Mouse (Mus musculus): ENCODE measurements at regions not wholly inside any gene's neighbourhood (a gene's known extent, or its start where the extent isn't known, plus 50 kb on each side); places are given as distances from the start of the nearest gene placed in this dataset.
A peak's percentile ranks its signal among the peaks of the same experiment; 100 is the strongest.
"Not testable (repeated sequence)": the region's sequence is repeated elsewhere in the genome, so short reads cannot be mapped to it uniquely, and the experiment has no call there.

- Histone ChIP-seq H3K36me3 (ENCODE audit: control insufficient read depth, insufficient read depth, low read length, poor library complexity, severe bottlenecking) (no peaks in the 10 kb centered on the region), H3K9me3 (ENCODE audit: control insufficient read depth, insufficient read depth, low read depth, low read length) (no peaks in the 10 kb centered on the region), H3K4me1 (ENCODE audit: control insufficient read depth in 2 of 2, insufficient read depth in 2 of 2, low read length in 2 of 2, poor library complexity in 1 of 2) (no peaks in the 10 kb centered on the region), H3K4me3 (ENCODE audit: insufficient read depth in 1 of 2, low read depth in 1 of 2, low read length in 2 of 2, poor library complexity in 1 of 2, severe bottlenecking in 1 of 2) (no peak overlapping the region), H3K9ac (ENCODE audit: insufficient read depth, low read depth, low read length, poor library complexity, severe bottlenecking) (no peak overlapping the region), H3K27ac (ENCODE audit: insufficient read depth, low read depth, low read length, poor library complexity, severe bottlenecking) (no peak overlapping the region)
- in situ Hi-C loops (cut with MboI; ENCODE audit: low sequenced_read_pairs in 2 of 2, unreplicated experiment in 2 of 2) = no loop called here
- DNase-seq (ENCODE audit: low read depth, low spot score) = peak; percentile 16
- TF ChIP-seq CHD2 (IDR thresholded peaks at IDR 0.05; ENCODE audit: low read depth, low read length) (no peak), ZC3H11A (IDR thresholded peaks at IDR 0.05; ENCODE audit: borderline replicate concordance, low read depth, low read length) (no peak), ZNF384 (IDR thresholded peaks at IDR 0.05; ENCODE audit: low read depth, low read length) (no peak), MAFK (IDR thresholded peaks at IDR 0.05; ENCODE audit: insufficient read depth, low read depth, low read length) (no peak), HCFC1 (IDR thresholded peaks at IDR 0.05; ENCODE audit: borderline replicate concordance, insufficient read depth, low read length) (no peak)
These were observed 112.7 kb upstream of the Grin3a start for GRCm38 (mm10) chr4:49958275-49958674.

- no peak for DNase-seq (ENCODE audit: low read depth, low spot score)
- no peaks in the 10 kb centered on the region for H3K36me3 ChIP-seq (ENCODE audit: control insufficient read depth, insufficient read depth, low read length, poor library complexity, severe bottlenecking)
- TF ChIP-seq MAFK (IDR thresholded peaks at IDR 0.05; ENCODE audit: insufficient read depth, low read depth, low read length) = no peak
- no peak for TF ChIP-seq ZNF384 (IDR thresholded peaks at IDR 0.05; ENCODE audit: low read depth, low read length)
- no peak for TF ChIP-seq ZC3H11A (IDR thresholded peaks at IDR 0.05; ENCODE audit: borderline replicate concordance, low read depth, low read length)
- no peak for TF ChIP-seq HCFC1 (IDR thresholded peaks at IDR 0.05; ENCODE audit: borderline replicate concordance, insufficient read depth, low read length)
- no peak for TF ChIP-seq CHD2 (IDR thresholded peaks at IDR 0.05; ENCODE audit: low read depth, low read length)
- H3K4me3 ChIP-seq (ENCODE audit: insufficient read depth in 1 of 2, low read depth in 1 of 2, low read length in 2 of 2, poor library complexity in 1 of 2, severe bottlenecking in 1 of 2) = no peak overlapping the region
- H3K4me1 ChIP-seq (ENCODE audit: control insufficient read depth in 2 of 2, insufficient read depth in 2 of 2, low read length in 2 of 2, poor library complexity in 1 of 2) = no peaks in the 10 kb centered on the region
- H3K9ac ChIP-seq (ENCODE audit: insufficient read depth, low read depth, low read length, poor library complexity, severe bottlenecking) = no peak overlapping the region
- in situ Hi-C loops (cut with MboI; ENCODE audit: low sequenced_read_pairs in 2 of 2, unreplicated experiment in 2 of 2) = no loop called here
- no peaks in the 10 kb centered on the region for H3K9me3 ChIP-seq (ENCODE audit: control insufficient read depth, insufficient read depth, low read depth, low read length)
- H3K27ac ChIP-seq (ENCODE audit: insufficient read depth, low read depth, low read length, poor library complexity, severe bottlenecking) = no peak overlapping the region
These were observed 111.3 kb upstream of the Grin3a start for GRCm38 (mm10) chr4:49956855-49957254.

GRCm38 (mm10) chr4:49946306-49946705, 100.8 kb upstream of the Grin3a start:
- DNase-seq (ENCODE audit: low read depth, low spot score) = no peak
- TF ChIP-seq ZC3H11A (IDR thresholded peaks at IDR 0.05; ENCODE audit: borderline replicate concordance, low read depth, low read length) = no peak
- TF ChIP-seq CHD2 (IDR thresholded peaks at IDR 0.05; ENCODE audit: low read depth, low read length) = no peak
- TF ChIP-seq ZNF384 (IDR thresholded peaks at IDR 0.05; ENCODE audit: low read depth, low read length) = no peak
- no peak for TF ChIP-seq HCFC1 (IDR thresholded peaks at IDR 0.05; ENCODE audit: borderline replicate concordance, insufficient read depth, low read length)
- TF ChIP-seq MAFK (IDR thresholded peaks at IDR 0.05; ENCODE audit: insufficient read depth, low read depth, low read length) = no peak

GRCm38 (mm10) chr4:49937471-49937870, 91.9 kb upstream of the Grin3a start:
- H3K36me3 ChIP-seq (ENCODE audit: control insufficient read depth, insufficient read depth, low read length, poor library complexity, severe bottlenecking) = no peaks in the 10 kb centered on the region
- H3K9ac ChIP-seq (ENCODE audit: insufficient read depth, low read depth, low read length, poor library complexity, severe bottlenecking) = no peak overlapping the region
- no peak for DNase-seq (ENCODE audit: low read depth, low spot score)
- H3K4me1 ChIP-seq (ENCODE audit: control insufficient read depth in 2 of 2, insufficient read depth in 2 of 2, low read length in 2 of 2, poor library complexity in 1 of 2) = no peaks in the 10 kb centered on the region
- H3K4me3 ChIP-seq (ENCODE audit: insufficient read depth in 1 of 2, low read depth in 1 of 2, low read length in 2 of 2, poor library complexity in 1 of 2, severe bottlenecking in 1 of 2) = no peak overlapping the region
- H3K9me3 ChIP-seq (ENCODE audit: control insufficient read depth, insufficient read depth, low read depth, low read length) = no peaks in the 10 kb centered on the region
- H3K27ac ChIP-seq (ENCODE audit: insufficient read depth, low read depth, low read length, poor library complexity, severe bottlenecking) = no peak overlapping the region
- in situ Hi-C loops (cut with MboI; ENCODE audit: low sequenced_read_pairs in 2 of 2, unreplicated experiment in 2 of 2) = no loop called here
- no peak for TF ChIP-seq MAFK (IDR thresholded peaks at IDR 0.05; ENCODE audit: insufficient read depth, low read depth, low read length)
- no peak for TF ChIP-seq ZNF384 (IDR thresholded peaks at IDR 0.05; ENCODE audit: low read depth, low read length)
- TF ChIP-seq CHD2 (IDR thresholded peaks at IDR 0.05; ENCODE audit: low read depth, low read length) = no peak
- TF ChIP-seq HCFC1 (IDR thresholded peaks at IDR 0.05; ENCODE audit: borderline replicate concordance, insufficient read depth, low read length) = no peak
- TF ChIP-seq ZC3H11A (IDR thresholded peaks at IDR 0.05; ENCODE audit: borderline replicate concordance, low read depth, low read length) = no peak

More at GRCm38 (mm10) chr4:49946306-49946705, 100.8 kb upstream of the Grin3a start:
- H3K4me3 ChIP-seq (ENCODE audit: insufficient read depth in 1 of 2, low read depth in 1 of 2, low read length in 2 of 2, poor library complexity in 1 of 2, severe bottlenecking in 1 of 2) = no peak overlapping the region
- in situ Hi-C loops (cut with MboI; ENCODE audit: low sequenced_read_pairs in 2 of 2, unreplicated experiment in 2 of 2) = no loop called here
- no peaks in the 10 kb centered on the region for H3K9me3 ChIP-seq (ENCODE audit: control insufficient read depth, insufficient read depth, low read depth, low read length)
- no peak overlapping the region for H3K9ac ChIP-seq (ENCODE audit: insufficient read depth, low read depth, low read length, poor library complexity, severe bottlenecking)
- no peaks in the 10 kb centered on the region for H3K4me1 ChIP-seq (ENCODE audit: control insufficient read depth in 2 of 2, insufficient read depth in 2 of 2, low read length in 2 of 2, poor library complexity in 1 of 2)
- no peak overlapping the region for H3K27ac ChIP-seq (ENCODE audit: insufficient read depth, low read depth, low read length, poor library complexity, severe bottlenecking)
- H3K36me3 ChIP-seq (ENCODE audit: control insufficient read depth, insufficient read depth, low read length, poor library complexity, severe bottlenecking) = no peaks in the 10 kb centered on the region

DNA sequence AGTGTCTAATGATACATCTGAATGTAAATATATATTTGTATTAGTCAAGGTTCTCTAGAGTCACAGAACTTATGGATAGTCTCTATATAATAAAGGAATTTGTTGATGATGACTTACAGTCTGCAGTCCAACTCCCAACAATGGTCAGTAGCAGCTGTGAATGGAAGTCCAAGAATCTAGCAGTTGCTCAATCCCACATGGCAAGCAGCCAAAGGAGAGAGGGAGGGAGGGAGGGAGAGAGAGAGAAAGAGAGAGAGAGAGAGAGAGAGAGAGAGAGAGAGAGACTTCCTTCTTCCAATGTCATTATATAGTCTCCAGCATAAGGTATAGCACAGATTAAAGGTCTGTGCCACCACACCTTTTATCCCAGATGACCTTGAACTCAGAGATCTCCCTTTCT, 84.1 kb upstream of the Grin3a start:
- H3K4me1 ChIP-seq (ENCODE audit: control insufficient read depth in 2 of 2, insufficient read depth in 2 of 2, low read length in 2 of 2, poor library complexity in 1 of 2); in situ Hi-C loops (cut with MboI; ENCODE audit: low sequenced_read_pairs in 2 of 2, unreplicated experiment in 2 of 2); DNase-seq (ENCODE audit: low read depth, low spot score); H3K27ac ChIP-seq (ENCODE audit: insufficient read depth, low read depth, low read length, poor library complexity, severe bottlenecking); H3K9me3 ChIP-seq (ENCODE audit: control insufficient read depth, insufficient read depth, low read depth, low read length); H3K4me3 ChIP-seq (ENCODE audit: insufficient read depth in 1 of 2, low read depth in 1 of 2, low read length in 2 of 2, poor library complexity in 1 of 2, severe bottlenecking in 1 of 2); H3K36me3 ChIP-seq (ENCODE audit: control insufficient read depth, insufficient read depth, low read length, poor library complexity, severe bottlenecking); H3K9ac ChIP-seq (ENCODE audit: insufficient read depth, low read depth, low read length, poor library complexity, severe bottlenecking): not testable (repeated sequence)

Data from ES-E14 (cell line).